Mouse (Mus musculus): ENCODE measurements at regions not wholly inside any gene's neighbourhood (a gene's known extent, or its start where the extent isn't known, plus 50 kb on each side); places are given as distances from the start of the nearest gene placed in this dataset.

- TF ChIP-seq CTCF (IDR thresholded peaks at IDR 0.05; ENCODE audit: low read depth) (no peak), EP300 (optimal IDR thresholded peaks at IDR 0.05) (no peak)
These were observed 449.9 kb downstream of the Otol1 start for GRCm38 (mm10) chr3:70457181-70457847.

All from stomach, postnatal 0 days (tissue).